Mouse (Mus musculus) ES-CJ7 (cell line): Measurements from ENCODE around the gene Spice1.

ENCODE experiments used
- DNase-seq: peaks from one replicate; pipeline ENCODE4 v3.0.0; 2011; ENCODE audit warnings: low read depth, low spot score

Spice1 gene

DNA sequence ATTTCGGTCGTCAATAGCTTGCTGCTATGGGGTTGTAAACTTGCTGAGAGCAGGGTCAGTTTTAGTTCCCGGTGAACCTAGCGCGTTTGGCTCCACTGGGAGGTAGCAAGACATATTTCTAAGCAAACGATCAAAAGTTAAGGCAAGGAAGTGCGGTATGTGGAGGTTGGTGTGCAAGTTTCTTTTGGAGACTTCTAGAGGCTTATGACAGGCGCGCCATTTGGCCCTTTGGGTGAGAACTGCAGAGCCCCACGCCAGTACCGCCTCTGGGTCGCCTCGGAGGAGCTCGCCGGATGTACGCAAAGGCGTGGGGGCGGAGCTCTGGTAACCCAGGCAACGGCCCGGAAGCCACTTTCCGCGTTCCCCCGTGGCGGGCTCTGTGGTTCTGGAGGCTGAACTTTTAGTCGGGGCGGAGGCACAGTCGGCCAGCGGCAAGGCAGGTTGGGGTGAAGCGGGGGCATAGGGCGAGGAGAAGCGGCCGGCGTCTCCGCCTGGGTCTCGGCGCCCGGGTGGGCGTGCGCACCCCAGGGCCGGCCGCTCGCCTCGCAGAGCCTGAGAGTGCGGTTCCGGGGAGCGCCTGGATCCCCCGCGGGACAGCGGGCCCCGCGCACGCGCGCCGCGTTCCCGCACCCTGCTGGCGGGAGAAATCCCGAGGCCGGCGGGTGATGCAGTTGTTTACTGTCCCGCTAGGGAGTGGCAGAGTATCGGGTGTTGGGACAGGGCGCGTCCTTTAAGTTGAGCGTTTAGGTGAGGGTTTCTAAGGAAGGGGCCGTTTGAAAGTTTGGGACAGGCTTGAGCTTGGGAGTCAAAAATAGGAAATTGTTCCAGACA, at the start of gene Spice1:
Gene Spice1, plus strand, starts transcription at position 51 of the 831 bp plus-strand sequence.
- DNase-seq: peak; percentile 92

DNA sequence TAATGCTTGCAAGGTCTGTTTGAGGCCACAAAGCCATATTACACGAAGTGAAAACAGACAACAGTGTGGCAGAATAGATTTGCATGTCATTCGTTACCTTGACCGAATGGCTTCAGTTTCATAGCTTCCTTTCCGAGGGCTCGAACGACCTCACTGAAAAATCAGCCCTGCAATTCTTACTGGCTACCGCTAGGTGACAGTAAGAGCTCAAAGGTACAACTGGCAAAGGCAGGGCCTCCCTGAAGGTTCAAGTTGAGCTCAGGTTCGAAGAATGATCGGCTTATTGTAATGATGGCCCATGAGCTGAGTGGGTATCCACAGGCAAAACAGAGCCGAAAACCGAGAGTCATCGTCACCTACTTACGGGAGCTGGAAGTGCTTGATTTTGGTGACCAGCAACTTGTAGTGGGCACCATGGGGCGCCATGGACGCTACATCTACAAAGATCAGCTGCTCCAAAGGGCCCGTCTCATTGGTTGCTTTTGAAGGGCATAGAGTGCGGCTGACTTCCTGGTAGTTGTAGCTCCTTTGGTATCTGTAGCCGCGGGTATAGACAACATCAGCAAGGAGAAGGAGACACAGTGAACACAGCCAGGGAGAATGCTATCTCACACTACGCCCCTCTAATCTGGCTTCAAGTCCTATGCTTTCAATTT, 47.4 kb upstream of the Spice1 start:
- DNase-seq: peak; percentile 77

DNA sequence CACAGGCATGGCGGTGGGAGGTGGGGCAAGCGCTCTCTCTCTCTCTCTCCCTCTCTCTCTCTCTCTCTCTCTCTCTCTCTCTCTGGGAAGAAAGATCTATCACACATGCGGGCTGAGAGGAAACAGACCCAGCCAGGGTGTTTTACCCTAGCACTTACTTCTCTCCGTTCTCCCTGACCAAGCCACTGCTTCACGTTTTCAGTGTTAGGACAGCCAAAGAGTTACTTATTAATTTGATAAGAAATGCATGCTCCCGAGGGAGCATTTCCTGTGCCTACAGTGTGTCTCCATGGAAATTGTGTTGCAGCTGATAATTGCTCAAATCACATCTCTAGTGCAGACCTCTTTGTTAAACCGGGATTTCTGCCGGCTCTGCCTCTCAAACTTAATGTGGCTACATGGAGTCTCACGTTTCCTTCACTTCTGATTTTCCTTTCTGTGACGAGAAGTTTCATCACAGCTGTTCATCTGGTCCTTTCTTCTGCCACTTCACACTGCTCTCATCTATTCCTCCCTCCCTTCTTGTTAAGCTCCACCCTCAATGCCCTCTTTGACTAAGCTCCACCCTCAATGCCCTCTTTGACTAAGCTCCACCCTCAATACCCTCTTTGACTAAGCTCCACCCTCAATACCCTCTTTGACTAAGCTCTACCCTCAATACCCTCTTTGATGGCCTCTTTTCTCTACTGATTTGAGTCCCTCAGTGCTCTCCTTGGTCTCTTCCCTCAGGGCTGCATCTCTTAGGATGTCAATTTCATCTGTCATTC, 44.6 kb upstream of the Spice1 start:
- DNase-seq: no peak

DNA sequence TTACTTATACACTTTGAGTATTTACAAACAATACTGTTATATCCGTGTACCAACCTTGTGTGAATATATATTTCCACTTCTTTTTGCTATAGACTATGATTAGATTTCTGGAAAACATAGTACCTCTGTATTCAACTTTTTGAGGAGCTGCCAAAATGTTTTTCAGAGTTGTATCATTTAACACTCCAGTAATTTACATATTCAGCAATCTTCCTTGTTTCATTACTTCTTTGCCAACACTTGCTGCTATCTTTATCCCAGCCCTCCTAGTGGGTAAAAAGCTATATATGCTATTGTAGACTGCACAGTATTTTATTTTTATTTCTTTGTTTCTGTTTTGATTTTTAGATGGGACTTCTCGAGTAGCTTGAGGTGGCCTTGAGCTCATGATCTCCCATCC, 43.1 kb upstream of the Spice1 start:
- no peak for DNase-seq

DNA sequence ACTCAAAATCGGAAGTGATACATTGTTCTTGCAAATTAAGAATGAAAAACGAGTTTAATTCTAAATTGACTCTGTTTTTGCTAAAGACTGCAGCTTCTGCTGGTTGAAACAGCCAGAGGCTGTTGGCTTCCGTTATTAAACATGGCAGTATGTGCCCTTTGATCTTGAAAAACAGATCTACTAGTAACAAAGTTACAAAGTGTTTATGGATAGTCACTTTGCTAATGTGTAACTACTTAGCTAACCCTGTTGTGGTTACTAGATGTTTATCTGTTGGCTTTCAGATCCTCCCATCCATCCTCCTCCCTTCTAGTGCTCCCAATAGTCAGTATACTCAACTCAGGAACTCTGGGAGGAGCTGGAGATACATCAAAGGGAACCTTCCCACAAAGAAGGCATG, 41.3 kb upstream of the Spice1 start:
- DNase-seq: no peak

DNA sequence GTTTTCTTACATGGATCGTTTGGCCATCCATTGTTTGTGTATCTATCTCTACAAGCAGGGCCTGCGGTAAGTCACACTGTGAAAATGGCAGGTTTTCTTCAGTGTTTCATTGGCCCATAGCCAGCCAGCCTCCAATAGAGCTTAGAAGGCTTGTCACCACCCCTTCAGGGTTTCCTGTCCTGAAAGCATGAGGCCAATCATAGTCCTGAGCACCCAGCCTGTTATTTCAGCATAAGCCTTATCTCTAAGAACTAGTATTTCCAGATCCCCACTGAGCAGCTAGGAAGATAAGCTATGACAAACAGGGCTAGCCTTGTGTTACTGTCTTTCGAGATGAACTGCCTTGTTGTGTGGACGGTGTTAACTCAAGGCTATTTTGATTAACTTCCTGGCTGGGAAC, 33.5 kb upstream of the Spice1 start:
- DNase-seq: no peak

DNA sequence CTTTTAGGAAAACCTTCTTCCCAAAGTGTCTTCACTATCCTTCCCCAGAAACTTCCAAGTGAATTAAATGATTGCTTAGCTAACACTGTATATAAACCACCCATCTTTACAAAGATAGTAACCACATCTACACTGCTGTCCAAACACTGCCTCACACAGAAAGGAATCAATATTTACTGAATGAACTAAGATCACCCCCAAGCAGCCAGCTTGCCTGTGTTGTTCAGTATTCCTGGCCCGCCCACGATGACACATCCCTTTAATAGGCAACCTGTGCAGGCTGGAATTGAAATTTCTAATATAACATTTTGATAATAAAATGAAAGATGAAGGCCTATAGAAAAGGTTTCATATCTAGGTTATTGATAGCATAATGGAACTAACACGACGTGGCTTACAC, 30.6 kb upstream of the Spice1 start:
- no peak for DNase-seq

DNA sequence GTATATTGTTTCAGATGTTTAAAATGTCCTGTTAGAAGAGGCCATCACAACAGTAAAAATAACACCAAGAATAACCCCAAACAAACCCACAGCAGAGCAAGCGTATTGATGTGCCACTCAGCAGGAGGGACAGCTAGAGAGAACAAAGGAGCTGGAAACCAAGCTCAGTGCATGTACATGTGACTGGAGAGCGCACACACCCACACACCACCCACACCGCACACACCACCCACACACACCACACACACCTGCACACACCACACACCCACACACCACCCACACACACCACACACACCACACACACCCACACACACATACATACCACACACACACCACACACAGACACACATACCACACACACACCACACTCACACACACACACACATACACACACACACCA, 26.7 kb upstream of the Spice1 start:
- no peak for DNase-seq

DNA sequence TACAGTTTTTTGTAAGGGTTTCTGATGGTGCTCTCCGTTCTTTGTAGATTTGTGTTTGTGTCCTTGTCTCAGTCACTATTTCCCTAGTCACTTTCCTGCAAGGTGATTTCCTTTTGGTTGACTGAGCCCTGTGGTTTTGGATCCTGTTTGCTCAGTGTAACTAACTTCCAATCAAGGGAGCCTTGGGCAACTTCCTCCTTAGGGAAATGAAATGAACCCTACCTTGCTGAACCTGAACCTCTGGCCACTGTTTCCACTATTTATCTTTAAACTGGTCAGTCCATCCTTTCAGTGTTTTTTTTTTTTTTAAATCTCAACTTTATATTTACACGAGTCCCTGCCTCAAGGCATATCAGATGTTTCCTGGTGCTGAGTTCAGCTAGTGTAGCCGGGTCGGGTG, 18.3 kb upstream of the Spice1 start:
- no peak for DNase-seq

DNA sequence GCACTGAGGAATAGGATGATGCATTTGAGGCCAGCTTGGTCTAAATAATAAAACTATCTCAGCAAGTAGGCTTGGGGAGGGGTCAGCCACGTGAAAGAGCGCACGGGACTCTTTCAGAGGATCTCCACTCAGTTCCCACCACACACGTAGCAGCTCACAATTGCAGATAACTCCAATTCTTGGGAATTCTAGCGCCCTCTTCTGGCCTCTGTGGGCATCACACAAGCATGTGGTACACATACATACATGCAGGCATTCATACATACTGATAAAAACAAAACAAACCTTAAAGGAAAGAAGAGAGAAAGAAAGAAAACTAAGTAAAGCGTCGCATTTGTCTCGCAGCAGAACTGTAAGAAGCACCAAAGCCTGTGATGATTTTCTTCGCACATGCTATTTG, 16.3 kb upstream of the Spice1 start:
- peak; percentile 60 for DNase-seq

DNA sequence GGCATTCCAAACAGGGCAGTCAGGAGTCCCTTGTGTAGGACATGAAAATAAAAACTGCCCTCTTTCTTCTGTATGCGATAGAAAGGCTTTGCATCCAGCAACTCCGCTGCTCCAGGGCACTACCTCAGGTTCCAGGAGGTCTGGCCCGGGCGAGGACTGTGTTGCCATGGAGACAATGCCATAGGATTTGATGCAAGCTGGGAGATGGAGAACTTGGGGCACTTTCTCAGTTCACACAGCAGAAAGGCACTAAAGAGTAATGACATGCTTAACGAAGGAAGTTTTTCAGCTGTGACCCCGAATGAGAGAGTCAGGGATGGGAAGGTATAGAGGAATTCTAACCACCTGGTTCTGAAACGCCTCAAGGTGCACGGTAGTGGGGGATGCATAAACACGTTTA, 15.8 kb upstream of the Spice1 start:
- peak; percentile 36 for DNase-seq

DNA sequence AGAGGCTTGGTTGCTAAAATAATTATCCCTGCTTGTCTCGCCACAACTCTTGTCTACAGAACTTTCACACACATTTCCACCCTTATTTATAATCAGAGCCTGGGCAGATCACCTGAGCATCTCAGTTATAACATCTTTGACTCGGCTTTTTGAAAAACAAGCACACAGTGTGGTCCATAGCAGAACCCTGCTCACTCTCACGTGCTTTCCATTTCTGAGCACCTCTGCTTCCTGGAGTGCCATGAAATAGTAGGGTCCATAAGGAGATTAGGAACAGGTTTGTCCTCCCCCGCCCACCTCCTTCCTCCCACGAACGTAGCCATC, 15.3 kb upstream of the Spice1 start:
- no peak for DNase-seq

DNA sequence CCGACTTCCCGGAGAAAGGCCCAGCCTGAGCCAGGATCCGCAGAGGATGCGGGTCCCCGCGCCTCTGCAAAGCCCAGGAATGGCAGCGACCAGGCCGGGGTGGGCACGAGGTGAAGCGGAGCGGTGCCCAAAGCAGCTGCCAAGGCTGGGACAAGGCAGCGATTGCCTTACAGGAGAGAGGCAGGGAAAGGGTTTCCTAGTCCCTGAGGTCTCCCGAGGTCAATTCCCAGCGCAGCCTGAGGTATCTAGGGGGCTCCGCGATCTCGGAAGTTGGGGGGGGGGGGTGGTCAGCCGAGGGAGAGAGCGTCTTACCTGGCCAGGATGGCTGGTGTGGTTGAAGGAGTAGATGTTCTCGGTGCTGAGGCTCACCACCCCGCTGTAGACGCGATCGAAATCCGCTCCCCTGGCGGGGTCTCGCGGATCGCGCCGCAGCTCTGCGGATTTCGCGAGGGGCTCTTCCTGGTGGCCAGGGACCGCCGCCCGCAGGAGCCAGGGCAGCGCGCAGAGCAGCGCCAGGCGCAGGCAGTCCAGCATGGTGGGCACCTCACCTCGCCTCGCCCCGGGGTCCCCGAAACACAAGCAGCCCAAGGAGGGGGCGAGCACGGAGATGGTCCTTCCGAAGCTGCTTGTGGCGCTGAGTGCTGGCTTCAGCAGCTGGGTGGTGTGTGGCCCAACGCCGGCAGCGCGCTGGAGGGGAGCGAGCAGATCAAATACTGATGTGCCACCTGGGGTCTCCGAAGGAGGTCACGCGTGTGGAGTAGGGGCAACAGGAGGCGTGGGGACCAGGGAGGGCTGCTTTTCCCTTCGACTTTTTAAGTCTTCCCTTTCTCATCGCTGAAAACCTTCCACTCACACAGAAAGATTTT, 14.7 kb upstream of the Spice1 start:
- DNase-seq: peak; percentile 19

DNA sequence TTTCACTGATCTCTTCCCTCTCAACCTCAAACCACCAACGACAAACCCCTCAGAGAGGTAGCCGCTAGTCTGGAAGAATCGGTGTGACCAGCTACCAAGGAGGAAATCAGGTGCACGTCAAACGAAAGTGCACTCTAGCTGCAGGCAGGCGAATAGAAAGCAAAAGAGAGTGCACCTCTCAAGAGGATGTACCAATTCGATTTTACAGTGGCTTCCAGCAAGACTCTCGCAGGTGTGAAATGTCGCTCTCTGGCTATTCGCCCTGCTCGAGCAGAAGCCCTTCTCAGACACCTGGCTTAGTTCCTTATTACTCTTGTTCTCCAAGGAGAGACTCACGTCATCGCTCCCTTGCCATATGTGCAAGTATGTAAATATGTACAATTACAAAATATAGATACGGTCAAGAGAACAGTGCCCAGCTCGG, 14.0 kb upstream of the Spice1 start, which contains the start of gene Sidt1:
Gene Sidt1, minus strand, starts transcription at position 336 of the 424 bp plus-strand sequence.
- DNase-seq: peak; percentile 29

DNA sequence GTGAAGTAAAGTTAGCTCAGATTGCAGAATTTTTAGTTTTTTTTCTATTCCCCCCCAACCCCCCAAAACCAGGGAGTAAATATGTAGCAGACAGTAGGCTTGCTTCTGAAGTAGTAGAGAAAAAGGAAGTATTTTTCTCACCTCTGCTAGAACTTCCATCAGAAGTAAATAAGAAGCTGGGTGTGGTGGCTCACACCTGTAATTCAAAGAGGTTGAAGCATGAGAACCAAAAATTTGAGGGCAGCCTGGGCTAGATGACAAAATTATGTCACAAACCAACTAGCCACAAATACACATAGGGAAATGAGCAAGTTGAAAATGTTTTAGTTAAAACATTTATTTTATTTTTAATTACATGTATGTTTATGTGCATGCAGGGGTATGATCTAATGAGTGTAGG, 9.4 kb upstream of the Spice1 start:
- no peak for DNase-seq

DNA sequence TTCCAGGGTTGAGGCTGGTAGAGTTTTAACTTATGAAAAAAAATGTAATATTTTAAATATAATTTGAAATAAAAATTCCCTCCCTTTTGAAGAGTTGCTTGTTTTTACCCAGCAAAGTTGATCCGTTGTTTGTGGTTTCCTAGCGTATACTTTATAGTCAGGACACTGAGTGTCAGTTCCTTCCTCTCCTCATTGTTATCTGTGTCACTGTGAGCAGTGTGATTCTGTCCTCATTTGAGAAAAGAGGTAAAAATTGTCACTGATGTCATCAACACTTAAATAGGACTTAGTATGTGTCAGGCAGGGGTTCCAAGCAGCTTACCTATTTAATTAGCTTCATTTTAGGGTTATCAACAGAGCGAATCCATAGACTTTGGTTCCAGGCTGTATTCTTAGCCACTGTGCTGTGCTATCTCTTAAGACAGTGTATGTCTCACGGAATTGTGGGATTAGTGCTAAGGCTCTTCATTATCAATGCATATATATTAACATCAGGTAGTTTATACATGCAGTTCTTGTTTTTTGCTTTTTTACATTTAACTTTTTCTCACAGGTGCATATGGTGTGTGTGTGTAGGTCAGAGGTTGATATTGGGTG, 3.0 kb downstream of the Spice1 start:
- DNase-seq: no peak

DNA sequence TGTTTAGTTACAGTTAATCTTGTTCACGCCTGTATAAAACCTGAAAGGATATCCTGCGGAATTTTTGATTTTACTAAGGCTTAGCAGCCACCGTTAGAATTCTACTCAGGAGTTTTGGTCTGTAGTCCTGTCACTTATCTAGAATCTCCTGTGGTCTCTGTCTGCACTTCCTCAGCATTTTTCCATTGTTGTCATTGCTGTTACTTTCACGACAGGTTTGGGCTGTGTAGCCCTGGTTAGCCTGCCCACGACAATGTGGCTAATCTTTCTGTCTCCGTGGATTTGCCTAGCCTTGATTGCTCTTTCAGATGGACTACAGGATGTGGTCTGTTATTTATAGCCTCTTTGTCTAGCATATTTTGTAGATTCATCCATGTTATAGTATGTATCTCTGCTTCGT, 9.4 kb downstream of the Spice1 start:
- no peak for DNase-seq

DNA sequence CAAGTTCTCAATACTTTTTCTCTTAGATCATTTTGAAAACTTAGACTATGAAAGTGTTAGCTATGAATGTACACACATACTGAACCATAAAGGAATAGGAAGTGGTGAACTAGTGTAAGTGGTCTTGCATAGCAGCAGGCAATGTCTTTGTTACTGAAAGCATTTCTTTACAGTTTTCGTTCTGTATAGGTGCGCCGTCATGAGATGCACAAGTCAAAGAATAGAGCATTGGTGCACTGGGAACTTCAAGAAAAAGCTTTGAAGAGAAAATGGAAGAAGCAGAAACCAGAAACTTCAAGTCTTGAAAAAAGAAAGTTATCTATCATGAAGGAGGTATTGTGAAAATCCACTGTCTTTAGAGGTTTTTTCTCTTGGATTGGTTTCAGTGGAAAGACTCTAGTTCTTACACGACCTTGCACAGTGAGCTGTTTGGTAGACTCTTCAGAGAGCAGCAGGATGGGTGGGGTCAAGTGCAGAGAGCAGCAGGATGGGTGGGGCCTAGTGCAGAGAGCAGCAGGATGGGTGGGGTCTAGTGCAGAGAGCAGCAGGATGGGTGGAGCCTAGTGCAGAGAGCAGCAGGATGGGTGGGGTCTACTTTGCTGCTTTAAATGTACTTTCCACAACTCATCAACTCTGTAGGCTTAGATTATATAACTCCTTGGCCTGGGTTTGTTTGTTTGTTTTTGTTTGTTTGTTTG, 10.8 kb downstream of the Spice1 start:
- DNase-seq: peak; percentile 93

DNA sequence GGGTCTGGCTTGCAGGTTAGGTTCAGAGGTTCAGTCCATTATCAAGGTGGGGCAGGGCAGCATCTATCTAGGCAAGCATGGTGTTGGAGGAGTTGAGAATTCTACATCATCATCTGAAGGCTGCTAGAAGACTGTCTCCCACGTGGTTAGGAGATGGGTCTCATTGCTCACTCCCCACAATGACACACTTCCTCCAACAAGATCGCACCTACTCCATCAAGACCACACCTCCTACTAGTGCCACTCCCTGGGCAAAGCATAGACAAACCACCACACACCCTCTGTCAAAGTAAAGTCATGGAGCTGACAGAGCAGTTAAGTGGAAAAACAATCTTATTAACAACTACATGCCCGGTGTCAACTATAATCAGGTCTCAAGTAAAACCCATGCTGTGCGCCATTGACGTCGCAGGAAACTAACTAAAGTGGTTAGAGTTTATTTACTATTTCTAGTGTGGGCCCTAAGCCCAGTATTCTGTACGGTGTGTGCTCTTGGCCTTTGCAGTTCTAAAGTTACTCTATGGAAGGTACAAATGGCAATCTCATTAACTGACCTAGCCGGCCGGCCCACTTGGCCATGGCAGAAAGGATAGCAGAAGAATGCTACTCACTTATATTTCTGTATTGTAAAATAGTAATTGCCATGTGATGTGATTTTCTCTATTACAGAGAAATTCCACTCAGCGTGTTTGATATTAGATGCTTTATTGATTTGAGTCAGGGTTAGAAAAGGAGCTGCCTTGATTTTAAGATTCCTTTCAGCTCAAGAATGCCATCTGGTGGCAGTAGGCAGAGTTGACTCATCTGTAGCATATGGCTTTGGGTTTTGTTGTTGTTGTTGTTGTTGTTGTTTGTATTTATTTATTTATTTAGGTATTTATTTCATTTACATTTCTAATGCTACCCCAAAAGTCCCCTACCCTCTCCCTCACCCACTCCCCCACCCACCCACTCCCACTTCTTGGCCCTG, 15.3 kb downstream of the Spice1 start:
- DNase-seq: peak; percentile 20
